In genomic region chr10:126189001-126189400, GRCm38 (mm10) we compare ENCODE assay signal across 30 mouse cellular contexts.
DNase-seq lines count a peak whose midpoint lies in the region; ATAC-seq and TF ChIP-seq lines count a peak whose summit lies in the region.
"Had no signal": no experiment of that assay in that cellular context is flagged by ENCODE, and none has a peak within 500 bp of the region (broad histone marks: within the 10 kb centered on the region; RNA-seq: fewer than 3 reads in every experiment).

No protein-coding gene starts in this region.

- no peak for TF ChIP-seq POLR2A in brain, embryonic 14.5 days (IDR thresholded peaks at IDR 0.05; ENCODE audit: borderline replicate concordance, extremely low read depth, insufficient read depth, insufficient read length, poor library complexity, severe bottlenecking)

- 72% methylated on average over 10 of the region's 10 CpGs for WGBS in hindbrain, embryonic 16.5 days
- WGBS in hindbrain, embryonic 12.5 days = 77% methylated on average over 10 of the region's 10 CpGs

- no peaks in the 10 kb centered on the region for H3K27me3 ChIP-seq in hindbrain, embryonic 16.5 days (replicated peaks; ENCODE audit: control insufficient read depth, insufficient read depth, low read length)
- H3K27me3 ChIP-seq in hindbrain, embryonic 12.5 days = no peaks in the 10 kb centered on the region
- H3K27me3 ChIP-seq: embryonic facial prominence, embryonic 12.5 days; forebrain, embryonic 15.5 days; heart, embryonic 12.5 days; hindbrain, embryonic 13.5 days; intestine, embryonic 15.5 days; limb, embryonic 15.5 days; midbrain, embryonic 13.5 days; stomach, embryonic 15.5 days had no signal

- no peak for TF ChIP-seq CTCF in brain, embryonic 14.5 days (IDR thresholded peaks at IDR 0.05; ENCODE audit: borderline replicate concordance, extremely low read depth, insufficient read depth, insufficient read length)

- H3K27ac ChIP-seq in hindbrain, embryonic 16.5 days (ENCODE audit: low read depth, low read length) = no peak overlapping the region
- no peak overlapping the region for H3K27ac ChIP-seq in hindbrain, embryonic 12.5 days
- H3K27ac ChIP-seq: embryonic facial prominence, embryonic 12.5 days; forebrain, embryonic 15.5 days; hindbrain, embryonic 13.5 days; intestine, embryonic 15.5 days; left cerebral cortex, adult 2 months; limb, embryonic 15.5 days; liver, embryonic 14.5 days; midbrain, embryonic 13.5 days; stomach, embryonic 15.5 days had no signal

- ATAC-seq in hindbrain, embryonic 16.5 days = peak; percentile 14; the same call in 1 of the 2 replicates
- no peak; the same call in 1 of the 2 replicates for ATAC-seq in hindbrain, embryonic 12.5 days (ENCODE audit: low FRiP score)
- ATAC-seq: activated CD4-positive, CD25-positive, alpha-beta regulatory T cell, adult 4 months; forebrain, embryonic 15.5 days; intestine, embryonic 15.5 days; midbrain, embryonic 13.5 days had no signal

- no peak overlapping the region for H3K4me3 ChIP-seq in hindbrain, embryonic 16.5 days (ENCODE audit: low read length)
- H3K4me3 ChIP-seq in hindbrain, embryonic 12.5 days = no peak overlapping the region
- H3K4me3 ChIP-seq: embryonic facial prominence, embryonic 12.5 days; erythroblast, embryonic 14.5 days; forebrain, embryonic 15.5 days; heart, embryonic 12.5 days; hindbrain, embryonic 13.5 days; intestine, embryonic 15.5 days; left cerebral cortex, adult 2 months; limb, embryonic 15.5 days; midbrain, embryonic 13.5 days; stomach, embryonic 15.5 days had no signal

- no peaks in the 10 kb centered on the region for H3K9me3 ChIP-seq in hindbrain, embryonic 16.5 days (ENCODE audit: control insufficient read depth, low read length)
- H3K9me3 ChIP-seq in hindbrain, embryonic 12.5 days (replicated peaks) = peaks cover 3% of the 10 kb centered on the region; the same call in 1 of the 2 replicates
- H3K9me3 ChIP-seq: forebrain, embryonic 15.5 days; intestine, embryonic 15.5 days; stomach, embryonic 15.5 days had no signal

- H3K9ac ChIP-seq in hindbrain, embryonic 16.5 days (ENCODE audit: low read depth, low read length) = no peak overlapping the region
- H3K9ac ChIP-seq in hindbrain, embryonic 12.5 days = no peak overlapping the region
- H3K9ac ChIP-seq: embryonic facial prominence, embryonic 12.5 days; forebrain, embryonic 15.5 days; heart, embryonic 12.5 days; hindbrain, embryonic 13.5 days; intestine, embryonic 15.5 days; limb, embryonic 15.5 days; liver, embryonic 14.5 days; lung, embryonic 14.5 days; midbrain, embryonic 13.5 days; stomach, embryonic 15.5 days had no signal

- H3K36me3 ChIP-seq in hindbrain, embryonic 16.5 days (ENCODE audit: control insufficient read depth, insufficient read depth, low read length) = no peaks in the 10 kb centered on the region
- no peaks in the 10 kb centered on the region for H3K36me3 ChIP-seq in hindbrain, embryonic 12.5 days
- H3K36me3 ChIP-seq: embryonic facial prominence, embryonic 12.5 days; forebrain, embryonic 15.5 days; heart, embryonic 12.5 days; hindbrain, embryonic 13.5 days; intestine, embryonic 15.5 days; limb, embryonic 15.5 days; midbrain, embryonic 13.5 days; stomach, embryonic 15.5 days had no signal

- H3K4me1 ChIP-seq in hindbrain, embryonic 16.5 days (ENCODE audit: control insufficient read depth, insufficient read depth, low read depth, low read length) = no peaks in the 10 kb centered on the region
- no peaks in the 10 kb centered on the region for H3K4me1 ChIP-seq in hindbrain, embryonic 12.5 days
- H3K4me1 ChIP-seq: embryonic facial prominence, embryonic 12.5 days; forebrain, embryonic 15.5 days; heart, embryonic 12.5 days; hindbrain, embryonic 13.5 days; intestine, embryonic 15.5 days; limb, embryonic 15.5 days; midbrain, embryonic 13.5 days; stomach, embryonic 15.5 days had no signal

- peak; percentile 54 for DNase-seq in brain, embryonic 14.5 days (ENCODE audit: low read depth)
- peak; percentile 66 for DNase-seq in forelimb bud, embryonic 11.5 days (ENCODE audit: low read depth, low spot score)
- DNase-seq in mesoderm, embryonic 11.5 days (ENCODE audit: low read depth, low spot score) = peak; percentile 20
- DNase-seq in urinary bladder, postnatal 14 days (ENCODE audit: low spot score) = no peak
- no peak for DNase-seq in testis, postnatal 14 days (ENCODE audit: low spot score)
- DNase-seq: adrenal gland, adult 8-10 months; cerebellum, adult 2 months; cerebellum, postnatal 36 days; gastrocnemius, postnatal 14 days; heart, adult 11 months; heart, postnatal 10 days; kidney, adult 8-10 months; kidney, postnatal 10 days; lung, embryonic 14.5 days; thymus, adult 18-20 months; thymus, postnatal 4 days had no signal

- H3K4me2 ChIP-seq in hindbrain, embryonic 16.5 days (ENCODE audit: low read length) = no peak overlapping the region
- H3K4me2 ChIP-seq in hindbrain, embryonic 12.5 days (replicated peaks) = no peak overlapping the region
- H3K4me2 ChIP-seq: embryonic facial prominence, embryonic 12.5 days; forebrain, embryonic 15.5 days; heart, embryonic 12.5 days; hindbrain, embryonic 13.5 days; intestine, embryonic 15.5 days; limb, embryonic 15.5 days; lung, embryonic 14.5 days; midbrain, embryonic 13.5 days; stomach, embryonic 15.5 days had no signal

Comparison
In these comparisons a context has a peak if more than half of its experiments do, and no peak if none do; other contexts are left out.
1. DNase-seq: peak in brain, embryonic 14.5 days (single experiment), forelimb bud, embryonic 11.5 days (single experiment) and mesoderm, embryonic 11.5 days (single experiment); none in urinary bladder, postnatal 14 days (single experiment) and testis, postnatal 14 days (single experiment).